Mouse (Mus musculus) erythroid progenitor cell, adult 5-6 weeks (primary cell): Measurements from ENCODE around the gene Acvr2b. TPM values are rescaled to one million over a fixed set of nuclear protein-coding genes. Genes with fewer than 3 reads are reported as not detected.
"Not testable (repeated sequence)": the region's sequence is repeated elsewhere in the genome, so short reads cannot be mapped to it uniquely, and the experiment has no call there.

Experiments
- ATAC-seq: replicated peaks from 2 replicates; pipeline ENCODE4 v1.8.0; 2016; ENCODE audit warnings: moderate number of reproducible peaks, mild to moderate bottlenecking, moderate TSS enrichment, inconsistent platforms; ENCODE audit not compliant: poor library complexity, low FRiP score, severe bottlenecking
- total RNA-seq, 2 experiments: library from RNA; stranded (forward) in 1 of 2; stranded (reverse) in 1 of 2; fragments of 150-400 nt in 1 of 2; fragments of 186-747, 209-891 nt in 1 of 2; gene quantifications; 2 replicates each; pipeline versions ENCODE4 v1.2.3 to v1.2.4; 2015 to 2017; ENCODE audit warnings: low replicate concordance in 2 of 2

The Acvr2b gene
- total RNA-seq (2015; ENCODE audit: low replicate concordance) (not detected in 2 replicates), total RNA-seq (2017; ENCODE audit: low replicate concordance) (0.26 TPM in 1 of 2 replicates, not detected in the other)

DNA sequence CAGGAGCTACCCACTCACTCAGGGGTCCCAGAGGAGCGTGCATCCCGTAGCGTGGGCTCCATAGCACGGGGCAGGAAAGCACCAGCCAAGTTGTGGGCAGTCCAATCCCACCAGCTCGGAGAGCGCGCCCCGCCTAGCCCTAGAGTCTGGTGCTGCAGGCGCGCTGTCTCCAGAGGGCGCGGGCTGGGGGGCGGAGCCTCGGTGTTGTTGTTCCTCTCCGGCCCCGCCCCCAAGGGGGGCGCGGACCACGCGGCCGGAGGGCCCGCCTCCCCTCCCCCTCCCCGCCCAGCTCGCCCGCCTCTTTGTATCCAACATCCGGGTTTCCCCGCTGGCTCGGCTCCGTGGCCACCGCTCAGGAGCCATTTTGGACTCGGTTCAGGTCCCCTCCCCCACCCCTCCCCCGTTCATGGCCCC, at the start of gene Acvr2b:
Gene Acvr2b, plus strand, starts transcription at position 318 of the 414 bp plus-strand sequence.
- no peak for ATAC-seq

- ATAC-seq: no peak
Measured at GRCm38 (mm10) chr9:119353926-119354325, 48.0 kb upstream of the Acvr2b start.

- no peak for ATAC-seq
Measured at GRCm38 (mm10) chr9:119355943-119356342, 46.0 kb upstream of the Acvr2b start.

GRCm38 (mm10) chr9:119357331-119358057, 44.4 kb upstream of the Acvr2b start, which contains the start of gene Xylb:
Xylb (plus strand) TSS chr9:119357381.
- peak; percentile 94 for ATAC-seq

GRCm38 (mm10) chr9:119358058-119358429, 43.9 kb upstream of the Acvr2b start:
- ATAC-seq: no peak

DNA sequence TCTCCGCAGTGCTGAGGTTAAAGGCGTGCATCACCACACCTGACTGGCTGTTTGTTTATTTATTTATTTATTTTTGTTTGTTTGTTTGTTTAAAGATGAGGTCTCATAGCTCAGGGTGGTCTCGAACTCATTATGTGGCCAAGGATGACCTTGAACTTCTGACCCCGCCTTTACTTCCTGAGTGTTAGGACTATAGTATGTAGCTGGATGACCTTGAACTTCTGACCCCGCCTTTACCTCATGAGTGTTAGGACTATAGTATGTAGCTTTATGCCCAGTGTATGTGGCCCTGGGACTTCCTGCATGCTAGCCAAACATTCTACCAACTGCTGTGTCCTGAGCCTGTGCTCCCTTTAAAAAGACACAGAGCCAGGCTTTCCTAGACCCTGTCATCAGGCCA, 40.5 kb upstream of the Acvr2b start:
- ATAC-seq: no peak

GRCm38 (mm10) chr9:119363229-119363628, 38.7 kb upstream of the Acvr2b start:
- ATAC-seq: no peak

DNA sequence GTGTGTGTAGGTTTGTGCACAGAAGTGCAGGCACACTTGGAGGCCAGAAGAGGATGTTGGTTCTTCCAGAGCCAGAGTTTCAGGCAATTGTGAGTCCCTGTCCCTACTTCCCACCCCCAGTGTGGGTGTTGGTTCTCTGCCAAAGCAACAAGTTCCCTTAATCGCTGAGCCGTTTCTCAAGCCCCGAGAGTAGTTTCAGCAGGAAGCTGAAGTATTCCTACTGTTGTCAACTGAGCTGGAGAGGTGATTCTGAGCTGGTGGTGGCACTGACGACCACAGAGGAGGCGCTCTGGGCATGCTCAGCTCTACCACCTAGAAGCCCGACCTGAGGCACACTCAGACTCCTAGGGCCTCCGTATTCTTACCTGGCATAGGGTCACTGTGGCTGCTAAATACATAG, 36.6 kb upstream of the Acvr2b start, which contains the start of gene Slc22a14:
Gene Slc22a14, minus strand, starts transcription at position 270 of the 400 bp plus-strand sequence.
- no peak for ATAC-seq

- no peak for ATAC-seq
Measured at GRCm38 (mm10) chr9:119368367-119368766, 33.6 kb upstream of the Acvr2b start.

- ATAC-seq: not testable (repeated sequence)
Measured at GRCm38 (mm10) chr9:119370770-119371169, 31.1 kb upstream of the Acvr2b start.

GRCm38 (mm10) chr9:119371251-119371650, 30.7 kb upstream of the Acvr2b start:
- no peak for ATAC-seq

GRCm38 (mm10) chr9:119375008-119375407, 26.9 kb upstream of the Acvr2b start:
- no peak for ATAC-seq

DNA sequence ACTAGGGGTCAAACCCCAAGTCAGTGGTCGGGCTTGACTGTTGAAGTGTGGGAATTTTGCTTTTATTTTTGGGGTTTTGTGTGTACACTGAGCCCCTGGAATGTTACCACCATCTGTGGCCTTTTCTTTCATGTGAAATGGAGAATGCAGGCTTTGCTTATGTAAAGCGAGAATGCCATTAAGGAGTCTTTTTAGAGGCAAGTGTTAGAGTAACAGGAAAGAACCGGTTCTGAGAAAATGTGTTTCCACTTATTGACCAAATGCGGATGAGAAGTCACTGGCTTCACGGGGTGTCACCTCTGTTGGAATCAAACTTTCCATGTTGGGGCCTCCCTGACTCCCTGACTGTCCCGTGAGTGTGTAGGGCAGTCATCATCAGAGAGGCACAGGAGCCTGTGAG, 26.4 kb upstream of the Acvr2b start:
- no peak for ATAC-seq

- ATAC-seq: no peak
Measured at GRCm38 (mm10) chr9:119378231-119378630, 23.7 kb upstream of the Acvr2b start.

DNA sequence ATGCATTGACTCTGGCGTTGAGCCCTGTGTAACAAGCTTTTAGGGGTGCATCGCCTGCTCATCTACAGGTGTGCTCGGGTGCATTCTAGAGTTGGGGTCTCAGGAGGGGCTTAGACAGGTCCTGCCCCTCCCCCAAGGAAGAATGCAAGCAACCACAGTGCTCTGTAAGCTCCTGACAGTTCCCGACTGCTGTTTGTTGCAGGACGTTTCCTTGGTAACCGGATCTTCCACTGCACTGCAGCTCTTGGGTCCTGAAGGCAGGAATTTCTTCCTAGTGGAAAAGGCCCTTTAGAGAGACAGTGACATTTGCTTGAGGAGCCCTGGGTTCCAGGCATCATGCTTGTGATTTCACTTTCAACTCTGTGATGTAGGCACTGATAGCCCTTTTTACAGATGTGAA, 19.3 kb upstream of the Acvr2b start:
- no peak for ATAC-seq

DNA sequence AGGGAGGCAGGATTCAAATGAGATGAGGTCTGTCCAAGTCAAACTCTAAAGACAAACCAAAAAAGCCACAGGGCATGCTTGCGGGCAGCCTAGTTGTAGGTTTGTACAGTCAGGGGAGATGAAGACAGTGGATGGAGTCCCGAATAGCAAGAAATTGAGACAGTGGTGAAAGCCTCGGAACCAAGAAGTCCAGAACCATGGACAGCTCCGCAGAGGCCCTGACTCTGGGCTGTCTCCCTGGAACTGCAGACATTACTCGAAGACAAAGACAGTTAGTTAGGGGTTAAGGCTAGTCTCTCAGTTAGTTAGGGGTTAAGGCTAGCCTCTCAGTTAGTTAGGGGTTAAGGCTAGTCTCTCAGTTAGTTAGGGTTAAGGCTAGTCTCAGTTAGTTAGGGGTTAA, 13.0 kb upstream of the Acvr2b start:
- ATAC-seq: no peak

GRCm38 (mm10) chr9:119390214-119390613, 11.7 kb upstream of the Acvr2b start:
- ATAC-seq: no peak

- ATAC-seq: no peak
Measured at GRCm38 (mm10) chr9:119394808-119395207, 7.1 kb upstream of the Acvr2b start.

- ATAC-seq: no peak
Measured at GRCm38 (mm10) chr9:119401351-119401750, 567 bp upstream of the Acvr2b start.

- ATAC-seq: no peak
Measured at GRCm38 (mm10) chr9:119402253-119403235, 626 bp downstream of the Acvr2b start.
